ENCODE assay signal across 11 mouse cellular contexts in the genomic region with DNA sequence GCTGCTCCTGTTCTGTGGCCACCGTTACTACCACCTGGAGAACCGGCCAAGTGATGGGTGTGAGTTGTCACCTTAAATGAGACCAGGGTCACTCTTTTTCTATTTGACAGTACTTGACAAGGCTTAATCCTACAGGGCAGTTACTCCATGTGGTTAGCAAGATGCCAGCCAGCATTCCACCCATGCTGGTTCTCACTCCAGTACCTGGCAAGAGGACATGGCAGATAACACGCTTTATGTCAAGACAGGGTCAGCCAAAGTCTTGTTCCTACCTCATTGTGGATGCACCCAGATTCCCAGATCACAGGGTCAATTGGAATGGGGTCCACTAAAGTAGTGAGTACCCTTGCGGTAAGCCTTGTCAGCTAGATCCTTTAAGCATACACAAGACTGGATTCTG. TPM values are rescaled to one million over a fixed set of nuclear protein-coding genes. Genes with fewer than 3 reads are reported as not detected.
"Had no signal": no experiment of that assay in that cellular context is flagged by ENCODE, and none has a peak within 500 bp of the region (broad histone marks: within the 10 kb centered on the region; RNA-seq: fewer than 3 reads in every experiment).

No protein-coding gene starts in this region.

- H3K27me3 ChIP-seq: kidney, embryonic 15.5 days; liver, embryonic 13.5 days; lung, embryonic 15.5 days; midbrain, embryonic 13.5 days had no signal

- DNase-seq: kidney, postnatal 14 days; liver, embryonic 13.5 days; liver, postnatal 0 days; right cerebral cortex, postnatal 14 days; thymus, postnatal 36 days had no signal

- H3K36me3 ChIP-seq: kidney, embryonic 15.5 days; limb, embryonic 10.5 days; liver, embryonic 13.5 days; lung, embryonic 15.5 days; midbrain, embryonic 13.5 days had no signal

- H3K9ac ChIP-seq: kidney, embryonic 15.5 days; liver, embryonic 13.5 days; liver, postnatal 0 days; lung, embryonic 15.5 days; midbrain, embryonic 13.5 days had no signal

- H3K4me1 ChIP-seq: kidney, embryonic 15.5 days; limb, embryonic 10.5 days; liver, embryonic 13.5 days; lung, embryonic 15.5 days; midbrain, embryonic 13.5 days had no signal

- H3K4me2 ChIP-seq: kidney, embryonic 15.5 days; liver, embryonic 13.5 days; lung, embryonic 15.5 days; midbrain, embryonic 13.5 days had no signal

- H3K27ac ChIP-seq: kidney, embryonic 15.5 days; limb, embryonic 10.5 days; liver, embryonic 13.5 days; lung, embryonic 15.5 days; midbrain, embryonic 13.5 days had no signal

- ATAC-seq: liver, postnatal 0 days; midbrain, embryonic 13.5 days had no signal

- H3K4me3 ChIP-seq: kidney, embryonic 15.5 days; limb, embryonic 10.5 days; liver, embryonic 13.5 days; lung, embryonic 15.5 days; midbrain, embryonic 13.5 days had no signal

RNA-seq across cellular contexts. Expression of gene Dynlrb2, which starts 16.4 kb away (rescaled TPM):
- total RNA-seq: megakaryocyte-erythroid progenitor cell, adult 5-6 weeks had no signal
- polyA plus RNA-seq: limb, embryonic 10.5 days; liver, embryonic 13.5 days; liver, postnatal 0 days; spleen, adult 2 months had no signal
